Mouse (Mus musculus) A20 (cell line): Measurements from ENCODE around the gene Hyal3.

Experiments used
- DNase-seq: peaks from one replicate; pipeline ENCODE4 v3.0.0-alpha.2; 2011; ENCODE audit warnings: low read depth, low spot score

Hyal3 gene

DNA sequence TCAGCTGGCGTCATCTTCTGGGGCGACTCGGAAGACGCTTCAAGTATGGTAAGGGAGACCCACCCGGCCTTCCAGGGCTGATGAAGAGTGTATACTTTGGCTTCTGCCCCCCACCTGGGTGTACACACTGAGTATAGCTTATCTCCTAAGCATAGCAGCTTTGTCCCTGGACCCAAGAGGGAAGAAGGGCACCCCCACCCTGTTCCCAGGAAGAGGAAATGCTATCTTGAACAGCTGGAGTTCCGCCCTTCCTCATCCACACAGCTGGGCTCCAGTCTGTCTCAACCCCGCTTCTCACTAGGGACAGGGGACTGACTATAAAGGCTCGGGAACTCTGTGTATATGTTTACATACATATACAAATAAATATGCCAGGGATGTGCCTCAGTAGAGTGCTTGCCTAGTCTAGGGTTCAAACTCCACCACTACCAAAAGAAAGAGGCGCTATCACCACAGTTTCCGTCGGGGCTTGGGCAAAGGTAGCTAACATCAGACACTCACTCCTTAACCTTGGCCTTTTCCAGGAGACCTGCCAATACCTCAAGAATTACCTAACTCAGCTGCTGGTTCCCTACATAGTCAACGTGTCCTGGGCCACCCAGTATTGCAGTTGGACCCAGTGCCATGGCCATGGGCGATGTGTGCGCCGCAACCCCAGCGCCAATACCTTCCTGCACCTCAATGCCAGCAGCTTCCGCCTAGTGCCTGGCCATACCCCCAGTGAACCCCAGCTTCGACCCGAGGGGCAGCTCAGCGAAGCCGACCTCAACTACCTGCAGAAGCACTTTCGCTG is 8.9 kb upstream of the Hyal3 start:
- no peak for DNase-seq

- DNase-seq, result no peak
Measured at GRCm38 (mm10) chr9:107572327-107572662, 8.3 kb upstream of the Hyal3 start.

- DNase-seq, result peak; percentile 60
Measured at GRCm38 (mm10) chr9:107573774-107574173, 6.8 kb upstream of the Hyal3 start.

DNA sequence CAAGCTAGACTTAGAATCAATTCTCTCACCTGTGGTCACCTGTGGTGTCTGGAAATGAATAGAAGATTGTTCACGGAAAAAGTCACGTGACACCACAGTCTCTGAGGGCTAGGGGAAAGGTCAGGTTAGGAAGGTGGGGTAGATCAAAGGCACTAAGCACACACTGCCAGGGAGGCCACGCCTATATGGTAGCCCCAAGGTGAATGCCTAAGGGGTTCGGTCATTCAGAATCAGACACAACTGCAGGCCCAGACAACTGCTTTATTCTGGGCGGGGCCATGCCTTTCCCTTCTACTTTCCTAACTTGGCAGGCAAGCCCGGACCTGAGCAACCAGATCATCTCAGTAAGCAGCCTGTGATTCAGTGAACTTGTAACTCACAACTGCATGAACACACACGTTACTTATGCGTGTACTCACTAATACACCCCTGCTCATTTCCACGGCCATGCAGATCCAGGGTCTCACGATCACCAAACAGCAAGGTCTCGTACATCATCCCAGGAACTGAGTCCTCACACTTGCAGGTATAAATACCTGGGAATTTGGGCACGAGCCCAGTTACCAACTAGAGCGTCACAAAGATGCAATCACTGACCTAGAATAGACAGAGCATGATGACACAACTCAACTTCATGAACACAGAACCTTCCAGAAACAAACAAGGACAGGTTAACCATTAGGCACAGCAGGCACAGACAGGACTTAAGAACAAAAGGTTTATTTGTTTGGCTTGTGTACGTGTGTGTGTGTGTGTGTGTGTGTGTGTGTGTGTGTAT is 4.8 kb upstream of the Hyal3 start:
- no peak for DNase-seq

DNA sequence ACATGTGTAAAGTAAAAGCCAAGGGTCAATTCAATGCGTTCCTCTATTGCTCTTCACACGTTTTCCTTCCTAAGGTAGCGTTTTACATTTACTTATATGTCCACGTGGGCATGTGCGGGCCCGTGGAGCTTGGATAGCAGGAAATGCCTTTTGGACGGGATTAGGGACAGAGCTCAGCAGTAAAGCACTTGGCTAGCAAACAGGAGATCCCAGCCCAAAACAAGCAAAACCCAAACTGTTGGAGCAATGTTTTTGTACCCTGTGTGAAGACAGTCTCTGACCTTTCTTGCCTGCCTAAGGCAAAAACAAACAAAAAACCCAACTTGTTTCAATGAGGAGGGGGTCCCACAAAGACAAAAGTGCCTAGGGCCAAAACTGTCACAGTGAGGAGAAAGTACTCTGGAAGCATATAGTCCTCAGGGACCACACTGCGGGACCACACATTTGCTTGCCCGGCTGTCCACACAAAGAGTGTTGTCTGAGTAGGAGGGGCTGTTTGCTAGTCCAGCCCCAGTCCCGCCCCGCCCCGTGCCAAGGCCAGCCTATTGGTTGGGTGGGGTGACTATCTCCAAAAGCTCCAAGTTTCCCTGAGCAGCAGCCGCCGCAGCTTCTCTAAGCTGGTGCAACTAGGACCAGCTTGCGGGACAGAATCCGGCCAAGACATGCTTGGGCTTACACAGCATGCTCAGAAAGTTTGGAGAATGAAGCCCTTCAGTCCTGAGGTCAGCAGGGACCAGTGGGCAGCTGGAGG is 4.1 kb upstream of the Hyal3 start, which contains the start of gene Hyal1:
Gene Hyal1, plus strand, starts transcription at position 571 of the 751 bp plus-strand sequence.
- peak; percentile 59 for DNase-seq

GRCm38 (mm10) chr9:107577871-107578270 is 2.7 kb upstream of the Hyal3 start:
- no peak for DNase-seq

GRCm38 (mm10) chr9:107578587-107578986 is 2.0 kb upstream of the Hyal3 start, which contains the start of gene Naa80:
Naa80 (plus strand) TSS chr9:107578887.
- DNase-seq, result no peak

- DNase-seq, result peak; percentile 54
Measured at GRCm38 (mm10) chr9:107579023-107579900, 1.4 kb upstream of the Hyal3 start.

DNA sequence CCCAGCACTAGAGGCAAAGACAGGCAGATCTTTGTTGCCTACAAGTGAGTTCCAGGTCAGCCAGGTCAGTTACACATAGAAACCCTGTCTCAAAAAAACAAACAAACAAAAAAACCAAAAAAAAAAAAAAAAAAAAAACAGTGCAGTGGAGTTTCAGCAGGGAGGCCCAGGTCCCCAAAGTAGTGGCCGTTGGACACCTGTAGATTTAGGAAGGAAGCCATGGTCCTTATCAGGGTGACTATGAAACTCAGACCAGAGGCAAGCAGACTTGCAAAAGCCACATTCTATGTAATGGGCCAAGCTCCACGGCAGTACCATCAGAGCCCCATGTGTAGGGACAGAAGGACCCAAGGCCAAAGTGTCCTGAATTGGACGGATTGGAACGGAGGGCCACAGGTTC is 966 bp downstream of the Hyal3 start:
- DNase-seq, result no peak

GRCm38 (mm10) chr9:107582509-107583062 is 2.0 kb downstream of the Hyal3 start:
- no peak for DNase-seq

GRCm38 (mm10) chr9:107583174-107583573 is 2.6 kb downstream of the Hyal3 start:
- DNase-seq, result no peak

GRCm38 (mm10) chr9:107586504-107586903 is 5.9 kb downstream of the Hyal3 start:
- DNase-seq, result no peak

GRCm38 (mm10) chr9:107586974-107587832 is 6.6 kb downstream of the Hyal3 start, which contains the start of gene Ifrd2:
Ifrd2 (plus strand) TSS chr9:107587642.
- peak; percentile 98 for DNase-seq

DNA sequence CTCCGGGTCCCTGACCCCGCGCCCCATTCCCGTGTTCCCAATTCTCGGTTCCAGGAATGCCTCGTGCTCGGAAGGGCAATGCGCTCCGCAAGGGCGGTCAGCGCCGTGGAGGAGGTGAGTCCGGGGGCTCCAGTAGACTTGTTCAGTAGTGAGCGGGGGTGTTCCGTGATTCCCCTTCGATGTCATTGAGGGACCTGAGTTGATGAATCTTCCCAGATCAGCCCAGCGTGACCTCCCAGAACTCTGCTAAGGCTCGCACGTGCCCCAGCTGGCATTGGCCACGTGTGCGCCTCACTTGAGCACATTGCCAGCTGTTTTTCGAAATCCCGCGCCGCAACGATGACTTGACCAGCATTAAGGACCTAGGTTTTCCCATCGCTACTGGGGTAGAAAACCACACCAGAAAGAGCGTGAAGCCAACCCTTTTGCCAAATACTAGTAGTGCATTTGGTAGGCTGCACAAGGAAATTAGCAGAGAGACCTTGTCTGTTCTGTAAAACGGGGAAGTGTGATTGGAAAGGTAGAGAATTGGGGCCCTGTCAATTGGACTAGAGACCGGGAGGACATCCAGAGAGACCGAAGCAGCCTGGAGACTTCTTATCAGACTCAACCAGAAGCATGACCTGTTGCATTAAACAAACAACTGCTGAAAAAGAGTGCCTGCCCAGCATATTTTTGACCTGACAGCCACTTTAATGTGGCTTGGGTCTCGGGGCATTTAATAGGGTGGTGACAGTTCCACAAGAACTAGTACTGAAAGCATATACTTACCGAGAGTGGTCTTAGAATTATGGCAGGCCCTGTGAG is 7.4 kb downstream of the Hyal3 start:
- DNase-seq, result no peak

DNA sequence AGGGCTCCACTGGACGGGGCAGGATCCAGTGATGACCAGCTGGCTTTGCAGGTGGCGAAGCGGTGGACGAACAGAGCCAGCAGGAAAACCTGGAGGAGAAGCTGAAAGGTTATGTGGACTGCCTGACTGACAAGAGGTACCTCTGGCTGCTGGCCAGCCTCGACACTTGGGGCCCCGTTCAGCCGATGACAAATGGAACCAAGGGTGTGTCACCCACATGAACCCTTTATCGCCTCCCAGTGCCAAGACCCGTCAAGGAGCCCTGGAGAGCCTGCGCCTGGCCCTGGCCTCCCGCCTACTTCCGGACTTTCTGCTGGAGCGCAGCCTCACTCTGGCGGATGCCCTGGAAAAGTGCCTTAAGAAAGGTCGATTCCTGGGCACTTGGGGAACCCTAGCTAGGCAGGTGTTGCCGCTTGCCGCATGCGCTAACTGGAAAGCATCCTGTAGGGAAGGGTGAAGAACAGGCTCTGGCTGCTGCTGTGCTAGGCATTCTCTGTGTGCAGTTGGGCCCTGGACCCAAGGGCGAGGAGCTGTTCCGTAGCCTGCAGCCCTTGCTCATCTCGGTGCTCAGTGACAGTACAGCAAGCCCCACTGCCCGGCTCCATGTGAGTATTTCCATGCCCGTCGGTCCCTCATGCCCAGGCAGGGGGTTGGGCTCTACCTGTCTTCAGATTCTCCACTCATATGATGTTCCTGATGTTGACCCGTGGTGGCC is 9.6 kb downstream of the Hyal3 start:
- DNase-seq, result no peak

- DNase-seq, result no peak
Measured at GRCm38 (mm10) chr9:107590773-107591060, 10.1 kb downstream of the Hyal3 start.

DNA sequence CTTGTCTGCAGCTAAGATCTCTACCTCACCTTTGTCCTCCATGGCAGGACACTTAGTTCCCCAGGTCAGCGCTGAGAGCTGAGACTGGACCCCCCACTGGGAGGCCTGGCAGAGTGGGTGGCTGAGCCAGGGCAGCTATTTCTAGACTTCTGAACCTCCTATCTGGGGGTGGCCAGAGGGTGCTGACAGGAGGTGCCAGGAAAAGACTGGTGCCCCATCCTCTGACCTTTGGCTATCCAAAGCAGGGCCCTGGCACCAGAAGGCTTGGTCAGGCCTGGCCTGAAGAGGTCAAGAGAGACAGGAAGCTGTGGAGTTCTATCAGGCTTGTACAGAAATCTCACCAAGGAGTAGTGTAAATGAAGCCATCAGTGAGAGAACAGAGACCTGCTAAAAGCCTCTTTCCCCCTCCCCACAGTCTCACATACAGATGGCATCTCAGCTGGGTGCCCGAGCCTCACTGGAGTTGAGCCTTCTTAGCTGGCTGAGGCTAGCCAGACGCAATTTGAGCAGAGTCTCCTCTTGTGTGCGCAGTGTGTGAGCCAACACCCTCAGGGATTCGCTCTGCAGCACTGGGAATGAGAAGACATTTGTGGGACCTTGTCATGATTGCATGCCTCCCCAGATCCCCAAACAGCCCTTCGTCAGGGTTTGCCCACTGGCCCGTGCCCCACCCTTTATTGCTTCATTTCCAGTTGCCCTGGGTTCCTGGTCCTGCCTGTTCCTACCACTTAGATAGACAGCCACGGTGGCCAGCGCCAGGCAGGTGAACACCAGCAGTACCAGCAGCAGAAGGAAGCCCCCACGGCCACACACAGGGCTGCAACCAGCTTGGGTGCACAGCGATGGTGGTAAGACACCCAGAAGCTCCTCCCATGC is 12.7 kb downstream of the Hyal3 start:
- no peak for DNase-seq
